Mouse (Mus musculus) stomach, postnatal 0 days (tissue): ENCODE results near the gene Naa80. TPM values are rescaled to one million over a fixed set of nuclear protein-coding genes. Genes with fewer than 3 reads are reported as not detected.

ENCODE experiments used
- ATAC-seq: fragments of 200-750 bp; cut with Nextera tagmentation; 2 replicates; pipeline ENCODE4 v1.8.0; 2017; ENCODE audit not compliant: low FRiP score, low TSS enrichment
- DNase-seq: peaks from one replicate; pipeline ENCODE4 v3.0.0-alpha.2; 2016; ENCODE audit warnings: low spot score
- H3K27ac ChIP-seq: fragments of 300-500 bp; sonication (generic); replicated peaks from 2 replicates; pipeline ENCODE4 v1.5.1; 2014; ENCODE audit warnings: mild to moderate bottlenecking, control low read depth
- H3K27me3 ChIP-seq: fragments of 300-500 bp; sonication (generic); 2 replicates; pipeline ENCODE4 v1.6.1; 2014; ENCODE audit warnings: low read length; ENCODE audit not compliant: control insufficient read depth, insufficient read depth
- H3K36me3 ChIP-seq: fragments of 300-500 bp; sonication (generic); 2 replicates; pipeline ENCODE4 v1.6.1; 2014; ENCODE audit warnings: low read length, mixed read lengths; ENCODE audit not compliant: control insufficient read depth, insufficient read depth
- H3K4me1 ChIP-seq: fragments of 300-500 bp; sonication (generic); replicated peaks from 2 replicates; pipeline ENCODE4 v1.6.1; 2014; ENCODE audit warnings: antibody characterized with exemption; ENCODE audit not compliant: control insufficient read depth, insufficient read depth
- H3K4me2 ChIP-seq: fragments of 300-500 bp; sonication (generic); replicated peaks from 2 replicates; pipeline ENCODE4 v1.6.1; 2014; ENCODE audit warnings: low read depth, mild to moderate bottlenecking, control low read depth, moderate library complexity
- H3K4me3 ChIP-seq: fragments of 300-500 bp; sonication (generic); 2 replicates; pipeline ENCODE4 v1.5.1; 2014; ENCODE audit warnings: low read depth, low read length, control low read depth
- H3K9ac ChIP-seq: fragments of 300-500 bp; sonication (generic); 2 replicates; pipeline ENCODE4 v1.6.1; 2014; ENCODE audit warnings: mild to moderate bottlenecking, low read length, control low read depth, mixed read lengths
- H3K9me3 ChIP-seq: fragments of 300-500 bp; sonication (generic); 2 replicates; pipeline ENCODE4 v1.6.1; 2016; ENCODE audit warnings: low read length; ENCODE audit not compliant: control insufficient read depth
- CTCF ChIP-seq: IDR thresholded peaks from 2 replicates; pipeline ENCODE4 v1.5.1; 2016; ENCODE audit warnings: antibody characterized with exemption, low read depth, mild to moderate bottlenecking, moderate library complexity
- EP300 ChIP-seq: optimal IDR thresholded peaks from 2 replicates; pipeline ENCODE3; 2016; ENCODE audit warnings: antibody characterized with exemption
- WGBS: fragments of 180-500 bp; shearing (Covaris S2); extraction: QIAGEN DNeasy Blood & Tissue Kit; methylation state at CpG from one replicate; pipeline ENCODE4 v1.1.7; 2014; 5-methylcytosine and 5-hydroxymethylcytosine counted together
- polyA plus RNA-seq: library from polyadenylated mRNA; unstranded; fragments of >200 nt; fragmentation: Nextera tagmentation; extraction: Ambion mirVana; gene quantifications from 2 replicates; pipeline ENCODE4 v1.2.1, GENCODE M21; 2015

Naa80 gene
- polyA plus RNA-seq, 1 experiment from 2014 or later = 13.3 TPM

DNA sequence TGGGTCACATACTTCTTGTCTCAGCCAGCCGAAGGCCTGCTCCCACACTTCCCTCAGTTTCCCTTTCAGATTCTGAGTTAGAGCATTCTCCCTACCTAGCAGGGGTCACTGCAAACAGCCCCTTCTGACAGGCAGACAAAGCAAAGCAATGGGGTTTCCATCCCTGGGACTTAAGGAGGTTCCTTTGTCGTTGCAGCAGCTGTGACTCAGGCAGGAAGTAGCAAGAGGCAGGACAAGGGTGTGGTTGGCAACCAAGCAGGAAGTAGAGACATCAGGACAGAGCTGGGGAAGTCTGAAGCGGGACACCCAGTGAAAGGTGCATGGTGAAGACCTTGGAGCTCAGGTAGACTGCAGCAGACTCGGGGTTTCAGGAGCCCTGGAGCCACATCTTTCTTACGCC, 45.9 kb downstream of the Naa80 start:
- Histone ChIP-seq H3K9ac (no peak overlapping the region), H3K27ac (peak overlapping the region; percentile 75), H3K4me1 (peaks cover 12% of the 10 kb centered on the region), H3K4me2 (no peak overlapping the region), H3K27me3 (no peaks in the 10 kb centered on the region), H3K4me3 (no peak overlapping the region), H3K36me3 (peaks cover 10% of the 10 kb centered on the region; the same call in 1 of the 2 replicates), H3K9me3 (no peaks in the 10 kb centered on the region)
- peak; percentile 56 for DNase-seq
- WGBS = 64% methylated on average over 5 of the region's 5 CpGs
- TF ChIP-seq EP300 (no peak), CTCF (no peak)
- peak; percentile 69 for ATAC-seq

DNA sequence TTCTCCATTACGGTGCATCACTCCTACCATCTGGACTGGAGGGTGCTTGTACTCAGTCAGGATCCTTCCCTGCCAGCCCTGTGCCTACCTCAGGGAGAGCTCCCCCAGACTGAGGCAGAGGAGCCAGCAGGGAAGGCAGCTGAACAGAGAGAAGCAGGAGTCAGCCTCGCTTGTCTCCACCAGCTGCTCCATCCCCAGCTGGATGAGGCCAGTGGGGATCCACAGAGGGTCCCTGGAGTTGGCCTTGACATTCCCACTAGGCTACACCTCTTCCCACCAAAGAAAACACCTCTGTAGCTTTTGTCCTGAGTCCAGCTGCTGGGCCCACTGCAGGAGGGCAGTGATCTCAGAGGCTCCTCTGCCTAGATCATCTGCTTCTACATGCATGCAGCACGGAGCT, 46.3 kb downstream of the Naa80 start:
- no peak for ATAC-seq
- no peaks in the 10 kb centered on the region for H3K27me3 ChIP-seq
- WGBS = 88% methylated on average over 3 of the region's 3 CpGs
- H3K4me1 ChIP-seq = peaks cover 15% of the 10 kb centered on the region
- H3K4me3 ChIP-seq = no peak overlapping the region
- no peak for DNase-seq
- peak overlapping the region; percentile 73 for H3K27ac ChIP-seq
- peaks cover 6% of the 10 kb centered on the region; the same call in 1 of the 2 replicates for H3K36me3 ChIP-seq
- 0 out of 2 replicates have a peak overlapping the region, but pooled peaks have one; percentile 27 for H3K9ac ChIP-seq
- no peak overlapping the region for H3K4me2 ChIP-seq
- TF ChIP-seq EP300 (no peak), CTCF (no peak)
- no peaks in the 10 kb centered on the region for H3K9me3 ChIP-seq

DNA sequence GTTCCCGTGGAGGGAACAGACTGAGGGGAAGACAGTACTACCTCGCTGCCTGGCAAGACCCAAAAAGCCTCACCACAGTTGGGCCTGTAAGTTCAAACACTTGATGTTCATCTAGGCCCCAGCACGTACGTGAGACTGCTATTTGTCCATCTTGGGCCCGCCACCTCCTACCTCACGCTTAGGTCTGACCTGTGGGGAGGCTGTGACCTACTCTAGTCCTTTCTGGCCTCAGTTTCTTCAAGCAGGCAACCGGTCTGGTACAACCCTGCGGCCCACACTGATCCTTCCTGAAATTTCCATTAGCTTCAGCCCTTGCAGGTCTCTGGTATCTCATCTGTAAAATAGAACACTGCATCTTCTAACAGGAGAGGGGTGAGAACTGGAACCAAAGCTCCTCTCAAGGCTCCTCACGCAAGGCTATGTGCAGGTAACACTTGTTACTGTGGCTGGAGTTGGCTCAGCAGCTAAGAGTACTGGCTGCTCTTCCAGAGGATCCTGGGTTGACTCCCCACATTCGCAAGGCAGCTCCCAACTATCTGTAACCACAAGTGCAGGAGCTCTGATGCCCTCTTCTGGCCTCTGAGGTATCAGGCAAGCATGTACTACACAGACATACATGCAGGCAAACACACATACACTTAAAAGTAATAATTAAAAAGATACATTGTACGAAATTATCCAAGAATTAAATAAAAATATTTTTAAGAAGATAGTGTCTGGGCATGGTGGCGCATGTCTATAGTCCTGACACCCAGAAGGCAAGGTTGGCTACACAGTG, 46.9 kb downstream of the Naa80 start:
- Histone ChIP-seq H3K4me2 (no peak overlapping the region), H3K9me3 (no peaks in the 10 kb centered on the region), H3K4me3 (no peak overlapping the region), H3K4me1 (peaks cover 18% of the 10 kb centered on the region), H3K36me3 (peaks cover 5% of the 10 kb centered on the region; the same call in 1 of the 2 replicates), H3K9ac (no peak overlapping the region), H3K27me3 (no peaks in the 10 kb centered on the region), H3K27ac (peak overlapping the region; percentile 82)
- no peak for TF ChIP-seq EP300
- peak; percentile 61 for TF ChIP-seq CTCF
- ATAC-seq = no peak
- WGBS = 90% methylated on average over 12 of the region's 12 CpGs
- no peak for DNase-seq

DNA sequence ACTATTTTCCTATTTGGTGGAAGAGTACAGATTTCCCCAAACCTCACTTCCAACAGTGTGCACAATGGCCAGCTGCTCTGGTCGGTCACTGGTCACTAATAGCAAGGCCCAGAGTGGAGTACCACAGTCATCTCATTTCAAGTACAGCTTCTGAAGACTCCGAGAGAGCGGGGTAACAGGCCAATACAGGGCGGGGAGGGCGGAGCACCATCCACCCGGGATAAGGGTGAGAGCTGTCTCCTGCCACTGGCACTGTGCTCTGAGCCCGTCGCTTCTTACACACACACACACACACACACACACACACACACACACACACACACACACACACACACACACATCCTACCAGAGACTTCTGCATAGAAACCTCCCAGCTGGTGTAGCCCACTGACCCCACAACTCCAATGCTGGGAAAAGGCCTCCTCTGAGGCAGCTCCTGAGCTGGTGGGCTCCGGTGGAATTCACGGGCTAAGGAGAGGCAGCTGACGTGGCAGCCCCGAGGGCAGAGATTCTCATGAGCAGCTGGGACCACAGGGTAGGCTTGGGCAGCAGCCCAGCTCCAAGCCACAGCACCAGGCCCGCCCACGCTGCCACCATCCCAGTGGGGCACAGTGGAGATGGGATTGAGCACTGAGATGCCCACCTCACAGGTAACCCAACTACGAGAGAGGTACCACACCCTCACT, 47.6 kb downstream of the Naa80 start:
- H3K9ac ChIP-seq = peak overlapping the region; percentile 48; the same call in 1 of the 2 replicates
- ATAC-seq (no peak), DNase-seq (no peak)
- no peak overlapping the region for H3K4me3 ChIP-seq
- H3K9me3 ChIP-seq = no peaks in the 10 kb centered on the region
- peak overlapping the region; percentile 27; the same call in 1 of the 2 replicates for H3K4me2 ChIP-seq
- 44% methylated on average over 14 of the region's 15 CpGs for WGBS
- no peaks in the 10 kb centered on the region for H3K27me3 ChIP-seq
- peak overlapping the region; percentile 82 for H3K27ac ChIP-seq
- TF ChIP-seq CTCF (no peak), EP300 (no peak)
- H3K36me3 ChIP-seq = peaks cover 5% of the 10 kb centered on the region; the same call in 1 of the 2 replicates
- peaks cover 20% of the 10 kb centered on the region for H3K4me1 ChIP-seq

DNA sequence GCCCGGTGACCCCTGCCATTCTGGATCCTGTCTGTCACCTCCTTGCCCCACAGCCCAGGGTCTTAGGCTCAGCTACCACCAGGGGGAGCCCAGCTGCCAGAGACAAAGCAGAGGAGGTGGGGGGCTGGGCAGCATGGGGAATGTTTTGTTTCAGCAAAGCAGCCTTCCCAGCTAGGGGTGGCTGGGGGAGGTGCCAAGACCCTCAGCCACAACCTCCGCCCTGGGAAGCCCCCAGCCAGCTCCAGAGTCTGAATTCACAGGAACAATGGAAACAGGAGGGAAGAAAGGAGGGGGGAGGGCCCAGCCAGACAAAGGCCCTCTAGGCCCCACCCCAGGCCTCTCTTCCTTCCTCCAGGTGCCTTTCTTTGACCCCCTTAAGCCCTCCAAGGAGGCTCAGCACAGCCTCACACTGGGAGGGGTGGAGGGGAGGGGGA, 48.2 kb downstream of the Naa80 start:
- H3K27me3 ChIP-seq = no peaks in the 10 kb centered on the region
- no peaks in the 10 kb centered on the region for H3K9me3 ChIP-seq
- DNase-seq (peak; percentile 89), ATAC-seq (peak; percentile 51)
- peaks cover 20% of the 10 kb centered on the region for H3K4me1 ChIP-seq
- no peak overlapping the region for H3K4me3 ChIP-seq
- TF ChIP-seq CTCF (peak; percentile 98), EP300 (no peak)
- peaks cover 5% of the 10 kb centered on the region; the same call in 1 of the 2 replicates for H3K36me3 ChIP-seq
- H3K4me2 ChIP-seq = 0 out of 2 replicates have a peak overlapping the region, but pooled peaks have one; percentile 27
- 0% methylated on average over 2 of the region's 2 CpGs for WGBS
- H3K9ac ChIP-seq = peak overlapping the region; percentile 48
- peak overlapping the region; percentile 82 for H3K27ac ChIP-seq
